Mouse (Mus musculus) right cerebral cortex, adult 2 months (tissue): ENCODE measurements around the gene Olfr90.
"Not testable (repeated sequence)": the region's sequence is repeated elsewhere in the genome, so short reads cannot be mapped to it uniquely, and the experiment has no call there.

ENCODE experiments used
- DNase-seq, 2 experiments: peaks; one replicate each; pipeline ENCODE4 v3.0.0; 2021 to 2022; ENCODE audit warnings: low spot score in 2 of 2

Gene Olfr90

DNA sequence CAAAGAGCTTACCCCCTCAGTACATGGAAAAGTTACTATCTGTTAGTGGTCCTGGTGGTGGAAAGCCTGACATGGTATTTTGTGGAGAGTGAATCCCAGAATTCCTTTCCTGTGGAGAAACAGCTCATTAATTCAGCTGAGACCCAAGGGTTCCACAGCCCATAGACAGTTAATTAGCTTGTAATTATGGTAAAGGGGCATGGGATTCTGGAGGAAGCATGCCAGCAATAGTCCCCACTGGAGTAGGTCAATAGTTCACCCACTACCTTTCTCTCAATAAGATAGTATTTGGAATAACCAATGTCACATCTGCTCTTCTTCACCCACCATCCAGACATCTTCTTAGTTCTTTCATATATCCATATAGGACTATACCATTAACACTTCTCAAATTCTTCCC is at the start of gene Olfr90:
Gene Olfr90, minus strand, starts transcription at position 101 of the 400 bp plus-strand sequence.
- no peak for DNase-seq

- DNase-seq = not testable (repeated sequence)
Measured at GRCm38 (mm10) chr17:37131366-37131765, 43.1 kb upstream of the Olfr90 start.

- DNase-seq = no peak
Measured at GRCm38 (mm10) chr17:37119988-37120387, 31.7 kb upstream of the Olfr90 start, which contains the start of gene Olfr92. Gene Olfr92 (minus strand): TSS chr17:37120088.

GRCm38 (mm10) chr17:37098178-37098577 is 9.9 kb upstream of the Olfr90 start, which contains the start of gene Olfr91:
Gene Olfr91 (minus strand): TSS chr17:37098278.
- DNase-seq = no peak

GRCm38 (mm10) chr17:37093289-37093688 is 5.0 kb upstream of the Olfr90 start:
- DNase-seq = no peak

- DNase-seq = no peak
Measured at GRCm38 (mm10) chr17:37092198-37092597, 3.9 kb upstream of the Olfr90 start.

- DNase-seq = peak in 1 of 2 experiments; percentile 5
Measured at GRCm38 (mm10) chr17:37085545-37085944, 2.8 kb downstream of the Olfr90 start.

- no peak for DNase-seq
Measured at GRCm38 (mm10) chr17:37084632-37085031, 3.7 kb downstream of the Olfr90 start.

DNA sequence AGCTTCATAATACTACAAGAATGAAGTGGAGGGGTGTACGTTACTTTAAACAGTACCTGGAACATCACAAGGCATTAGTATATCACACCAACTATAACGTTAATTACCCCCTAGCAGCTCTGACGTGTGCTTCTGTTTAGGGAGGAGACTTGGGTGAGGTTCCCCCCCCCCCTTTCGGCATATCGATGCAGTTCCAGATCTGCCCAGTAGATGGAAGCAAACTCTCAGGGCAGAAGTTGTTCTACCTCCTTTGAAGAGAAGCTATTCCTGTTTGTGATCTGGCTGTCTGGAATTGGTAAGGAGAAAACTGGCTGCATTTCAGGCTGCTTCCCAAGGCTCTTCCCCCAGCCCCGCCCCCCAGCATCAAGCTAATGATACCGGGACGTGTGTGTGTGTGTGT is 5.0 kb downstream of the Olfr90 start:
- peak in 1 of 2 experiments; percentile 69 for DNase-seq

GRCm38 (mm10) chr17:37081659-37082058 is 6.6 kb downstream of the Olfr90 start:
- no peak for DNase-seq

GRCm38 (mm10) chr17:37080119-37080518 is 8.2 kb downstream of the Olfr90 start:
- no peak for DNase-seq

- no peak for DNase-seq
Measured at GRCm38 (mm10) chr17:37078990-37079389, 9.3 kb downstream of the Olfr90 start.

DNA sequence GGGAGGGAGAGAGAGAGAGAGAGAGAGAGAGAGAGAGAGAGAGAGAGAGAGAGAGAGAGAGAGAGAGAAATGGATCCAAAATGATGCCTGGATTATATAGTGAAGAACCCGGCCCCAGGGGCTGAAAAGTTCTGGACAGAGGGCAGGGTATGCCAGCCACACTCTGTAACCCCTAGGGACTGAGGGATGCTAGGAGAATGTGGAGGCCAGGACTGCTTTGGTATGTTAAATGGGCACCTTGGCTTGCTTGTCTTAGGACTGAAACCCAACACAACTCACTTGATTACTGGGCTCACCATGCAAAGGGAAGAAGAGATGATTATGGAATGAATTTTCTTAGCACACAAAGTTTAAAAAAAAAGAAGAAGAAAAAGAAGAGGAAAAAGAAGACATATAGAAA is 10.1 kb downstream of the Olfr90 start:
- DNase-seq = no peak

GRCm38 (mm10) chr17:37075766-37076165 is 12.5 kb downstream of the Olfr90 start:
- no peak for DNase-seq

DNA sequence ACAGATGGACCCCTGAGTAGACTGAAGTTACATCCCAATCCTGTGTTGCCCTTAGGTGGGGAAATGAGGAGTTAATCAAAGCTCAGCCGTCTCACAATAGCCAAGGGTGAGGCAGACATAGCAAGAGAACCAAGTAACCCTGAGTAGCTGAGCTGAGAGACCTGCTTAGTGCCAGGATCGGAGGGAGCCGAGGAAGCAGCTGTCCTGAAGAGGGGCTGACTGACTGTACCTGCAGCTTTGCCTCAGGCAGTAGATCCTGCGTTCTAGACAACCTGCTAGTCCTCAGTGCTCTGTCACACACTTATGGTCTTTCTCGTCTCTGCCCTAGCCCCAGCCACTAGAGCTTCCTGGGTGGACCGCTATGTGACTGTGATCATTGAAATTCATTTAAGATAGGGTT is 13.1 kb downstream of the Olfr90 start:
- DNase-seq = no peak

DNA sequence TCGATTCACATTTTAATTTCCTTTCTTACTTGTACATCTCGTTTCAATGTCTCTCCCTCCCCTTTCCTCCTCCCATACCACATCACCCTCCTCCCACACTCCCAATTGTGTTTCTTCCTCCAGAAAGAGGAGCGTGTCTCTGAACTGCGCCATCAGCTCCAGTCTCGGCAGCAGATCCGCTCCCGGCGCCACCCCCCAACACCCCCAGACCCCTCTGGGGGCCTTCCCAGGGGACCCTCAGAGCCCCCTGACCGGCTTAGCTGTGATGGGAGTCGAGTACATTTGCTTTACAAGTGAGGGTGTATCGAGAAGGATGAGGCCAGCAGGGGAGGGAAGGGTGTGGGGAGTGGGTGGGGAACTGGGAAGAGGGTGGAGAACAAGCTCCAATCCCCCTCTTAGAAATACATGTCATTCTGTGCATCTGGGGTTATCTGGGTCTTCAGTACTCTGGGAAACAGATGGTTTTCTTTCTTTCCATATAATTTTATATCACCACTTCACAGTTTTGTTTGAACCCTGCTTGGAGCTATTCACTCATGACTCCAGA is 15.5 kb downstream of the Olfr90 start:
- DNase-seq = no peak

GRCm38 (mm10) chr17:37072080-37072729 is 16.1 kb downstream of the Olfr90 start:
- no peak for DNase-seq

GRCm38 (mm10) chr17:37070121-37070520 is 18.2 kb downstream of the Olfr90 start:
- no peak for DNase-seq

GRCm38 (mm10) chr17:37067861-37068260 is 20.4 kb downstream of the Olfr90 start:
- DNase-seq = no peak

DNA sequence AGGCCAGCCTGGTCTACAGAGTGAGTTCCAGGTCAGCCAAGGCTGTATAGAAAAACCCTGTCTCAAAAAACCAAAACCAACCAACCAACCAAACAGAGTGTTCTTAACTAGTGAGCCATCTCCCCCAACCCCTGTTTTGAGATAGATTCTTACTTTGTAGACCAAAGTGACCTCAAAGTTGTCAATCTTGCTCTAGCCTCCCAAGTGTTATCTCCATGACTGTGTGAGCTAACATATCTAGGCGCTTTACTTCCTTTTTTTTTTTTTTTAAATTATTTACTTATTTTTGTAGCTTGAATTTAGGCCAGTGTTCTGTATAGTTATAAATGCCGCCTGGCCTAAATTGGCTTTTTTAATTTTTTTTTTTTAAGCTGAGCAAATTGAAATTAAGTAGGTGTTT is 22.3 kb downstream of the Olfr90 start:
- DNase-seq = no peak

DNA sequence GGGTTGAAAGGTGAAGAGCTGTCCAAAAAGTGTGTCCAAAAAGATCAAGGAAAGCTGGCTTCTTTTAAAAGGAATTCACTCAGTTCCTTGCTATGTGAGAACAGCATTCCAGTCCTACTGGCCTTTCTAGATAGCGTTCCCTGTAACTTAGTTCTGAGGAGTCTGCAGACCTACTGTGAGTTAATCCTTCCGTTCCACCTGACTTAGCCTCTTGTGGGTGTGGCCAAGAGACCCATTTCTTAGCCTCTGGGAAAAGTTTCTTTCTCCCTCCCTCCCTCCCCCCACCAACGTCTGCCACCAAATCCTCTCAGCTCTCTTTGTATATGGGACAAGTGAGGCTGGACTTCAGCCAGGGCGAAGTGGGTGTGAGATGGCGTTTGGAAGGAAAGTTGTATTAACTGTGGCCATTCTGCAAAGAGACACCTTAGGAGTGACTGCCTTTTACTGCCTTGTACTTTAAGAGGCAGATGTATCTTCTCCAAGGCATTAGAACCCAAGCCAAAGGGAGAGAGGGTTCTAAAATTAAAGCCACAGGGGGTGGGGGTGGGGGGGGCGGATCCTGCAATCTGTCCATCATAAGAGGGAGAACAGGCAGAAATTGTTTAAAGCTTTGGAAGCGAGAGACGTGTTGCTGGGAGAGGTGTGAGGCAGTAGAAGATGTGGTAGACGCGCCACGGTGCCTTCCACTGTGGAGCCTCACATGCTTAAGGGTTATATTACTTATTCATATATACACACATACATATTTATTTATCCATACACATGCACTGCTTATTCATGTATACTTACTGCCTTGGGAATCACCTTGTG is 24.4 kb downstream of the Olfr90 start:
- DNase-seq = no peak

- DNase-seq = no peak
Measured at GRCm38 (mm10) chr17:37063063-37063462, 25.2 kb downstream of the Olfr90 start.
